Mouse (Mus musculus) thymus, adult 2 months (tissue): ENCODE data around the gene Gclm. TPM values are rescaled to one million over a fixed set of nuclear protein-coding genes. Genes with fewer than 3 reads are reported as not detected.

Experiments
- DNase-seq: peaks from one replicate; pipeline ENCODE4 v3.0.0; 2021
- H3K27ac ChIP-seq: fragments of 200-500 bp; 2 replicates; pipeline ENCODE4 v1.5.1; 2012; ENCODE audit warnings: low read length, control low read depth; ENCODE audit not compliant: control insufficient read depth, insufficient read depth
- H3K27me3 ChIP-seq: fragments of 200-500 bp; 2 replicates; pipeline ENCODE4 v1.6.1; 2012; ENCODE audit warnings: mild to moderate bottlenecking, low read length, moderate library complexity, mixed read lengths; ENCODE audit not compliant: control insufficient read depth, insufficient read depth
- H3K36me3 ChIP-seq: fragments of 200-500 bp; 2 replicates; pipeline ENCODE4 v1.6.1; 2012; ENCODE audit warnings: mild to moderate bottlenecking, low read length, moderate library complexity; ENCODE audit not compliant: control insufficient read depth, insufficient read depth
- H3K4me1 ChIP-seq: fragments of 200-500 bp; replicated peaks from 2 replicates; pipeline ENCODE4 v1.6.1; 2012; ENCODE audit warnings: low read length; ENCODE audit not compliant: control insufficient read depth, insufficient read depth
- H3K4me3 ChIP-seq: fragments of 200-500 bp; 2 replicates; pipeline ENCODE4 v1.5.1; 2012; ENCODE audit warnings: mild to moderate bottlenecking, low read length, control low read depth, moderate library complexity; ENCODE audit not compliant: control insufficient read depth, insufficient read depth
- CTCF ChIP-seq: fragments of 200-500 bp; IDR thresholded peaks from 2 replicates; pipeline ENCODE4 v1.5.1; 2012; ENCODE audit warnings: mild to moderate bottlenecking, control low read depth, low read length, moderate library complexity, borderline replicate concordance; ENCODE audit not compliant: control insufficient read depth, poor library complexity, insufficient read depth; ENCODE audit errors: extremely low read depth
- POLR2A ChIP-seq: fragments of 200-500 bp; IDR thresholded peaks from 2 replicates; pipeline ENCODE4 v1.6.1; 2012; ENCODE audit warnings: mild to moderate bottlenecking, low read length, control low read depth, moderate library complexity; ENCODE audit not compliant: control insufficient read depth, poor library complexity, insufficient read depth; ENCODE audit errors: extremely low read depth
- WGBS: fragments of 180-500 bp; shearing (Covaris S2); methylation state at CpG from one replicate; pipeline ENCODE4 v1.1.7; 2018; 5-methylcytosine and 5-hydroxymethylcytosine counted together
- polyA plus RNA-seq: library from polyadenylated mRNA; depleted of rRNA; stranded (reverse); fragments of >200 nt; gene quantifications from 2 replicates; pipeline ENCODE4 v1.2.3, GENCODE M21; 2012; rRNA removed

Gclm gene
- polyA plus RNA-seq, 1 experiment, result 32.5 TPM

- no peaks in the 10 kb centered on the region for H3K36me3 ChIP-seq
- H3K4me1 ChIP-seq, result no peaks in the 10 kb centered on the region; the same call in 1 of the 2 replicates
- H3K4me3 ChIP-seq, result no peak overlapping the region
- no peak overlapping the region for H3K27ac ChIP-seq
- WGBS, result 93% methylated on average over 7 of the region's 7 CpGs
- TF ChIP-seq POLR2A (no peak), CTCF (no peak)
- H3K27me3 ChIP-seq, result no peaks in the 10 kb centered on the region
- no peak for DNase-seq
Measured at GRCm38 (mm10) chr3:122313936-122314335, 68.6 kb downstream of the Gclm start.

GRCm38 (mm10) chr3:122316621-122317020 is 71.3 kb downstream of the Gclm start:
- no peak for DNase-seq
- H3K27me3 ChIP-seq, result no peaks in the 10 kb centered on the region
- 84% methylated on average over 11 of the region's 11 CpGs for WGBS
- H3K27ac ChIP-seq, result no peak overlapping the region
- TF ChIP-seq CTCF (no peak), POLR2A (no peak)
- no peaks in the 10 kb centered on the region for H3K36me3 ChIP-seq
- no peak overlapping the region for H3K4me3 ChIP-seq
- H3K4me1 ChIP-seq, result no peaks in the 10 kb centered on the region

- TF ChIP-seq POLR2A, result no peak
- TF ChIP-seq CTCF, result no peak
- Histone ChIP-seq H3K27ac (no peak overlapping the region), H3K27me3 (no peaks in the 10 kb centered on the region), H3K36me3 (no peaks in the 10 kb centered on the region), H3K4me3 (no peak overlapping the region), H3K4me1 (no peaks in the 10 kb centered on the region)
- DNase-seq, result no peak
- 97% methylated on average over 6 of the region's 6 CpGs for WGBS
Measured at GRCm38 (mm10) chr3:122317339-122317738, 72.0 kb downstream of the Gclm start.

Other genes with a start within 250 kb of the Gclm start
- 0.29 and 0.58 TPM in 2 replicates for gene Abca4, start 201.1 kb upstream of the Gclm start, polyA plus RNA-seq
- 11.1 and 11.6 TPM in 2 replicates for gene Dnttip2, start 28.8 kb downstream of the Gclm start, polyA plus RNA-seq
- gene Bcar3, start 48.6 kb downstream of the Gclm start, polyA plus RNA-seq, result 8.2 and 9.9 TPM in 2 replicates